25 mouse cellular contexts compared by ENCODE assay signal in the genomic region with DNA sequence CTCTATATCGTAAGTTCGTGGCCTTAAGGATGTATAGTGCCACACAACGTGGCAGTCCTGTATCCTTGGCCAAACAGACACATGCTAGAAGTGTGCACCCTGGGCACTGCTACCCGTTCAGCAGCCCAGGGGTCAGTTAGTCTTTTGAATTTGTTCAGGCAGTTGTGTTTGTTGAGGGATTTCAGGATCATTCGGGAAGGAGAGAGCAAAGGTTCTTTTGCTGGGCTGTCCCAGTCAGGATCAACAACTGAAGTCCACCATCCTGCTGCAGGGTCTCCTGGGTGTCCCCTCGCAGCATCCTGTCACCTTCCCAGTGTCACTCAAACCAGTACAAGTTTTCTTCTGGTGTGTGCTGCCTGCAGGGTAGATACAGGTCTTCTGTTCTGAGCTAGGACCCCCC.
"Had no signal": no experiment of that assay in that cellular context is flagged by ENCODE, and none has a peak within 500 bp of the region (broad histone marks: within the 10 kb centered on the region; RNA-seq: fewer than 3 reads in every experiment).

No protein-coding gene starts in this region.

- H3K27ac ChIP-seq: heart, embryonic 15.5 days; hindbrain, embryonic 10.5 days; hindbrain, embryonic 12.5 days; hindbrain, embryonic 14.5 days; intestine, embryonic 15.5 days; left cerebral cortex, adult 2 months; limb, embryonic 10.5 days; limb, embryonic 12.5 days; liver, embryonic 15.5 days had no signal

- H3K4me1 ChIP-seq: hindbrain, embryonic 12.5 days; limb, embryonic 10.5 days; limb, embryonic 12.5 days had no signal

- H3K9ac ChIP-seq: heart, embryonic 12.5 days; heart, embryonic 15.5 days; hindbrain, embryonic 12.5 days; hindbrain, embryonic 14.5 days; intestine, embryonic 15.5 days; limb, embryonic 12.5 days; liver, embryonic 15.5 days; liver, postnatal 0 days had no signal

- H3K9me3 ChIP-seq: heart, embryonic 12.5 days; heart, embryonic 15.5 days; hindbrain, embryonic 10.5 days; hindbrain, embryonic 12.5 days; intestine, embryonic 15.5 days; limb, embryonic 10.5 days; limb, embryonic 12.5 days; liver, embryonic 15.5 days had no signal

- H3K4me3 ChIP-seq: gastrocnemius, adult 2 months; heart, embryonic 12.5 days; heart, embryonic 15.5 days; hindbrain, embryonic 10.5 days; hindbrain, embryonic 12.5 days; intestine, embryonic 15.5 days; left cerebral cortex, adult 2 months; limb, embryonic 10.5 days; limb, embryonic 12.5 days; liver, embryonic 15.5 days had no signal

- H3K27me3 ChIP-seq: heart, embryonic 12.5 days; heart, embryonic 15.5 days; hindbrain, embryonic 12.5 days; intestine, embryonic 15.5 days; limb, embryonic 12.5 days; liver, embryonic 15.5 days had no signal

- H3K4me2 ChIP-seq: heart, embryonic 12.5 days; heart, embryonic 15.5 days; hindbrain, embryonic 12.5 days; hindbrain, embryonic 14.5 days; intestine, embryonic 15.5 days; limb, embryonic 12.5 days; liver, embryonic 11.5 days; liver, embryonic 15.5 days had no signal

- ATAC-seq: forebrain, embryonic 16.5 days; hindbrain, embryonic 16.5 days; inflammation-experienced regulatory T-cells, adult 6 months; liver, postnatal 0 days had no signal

- DNase-seq: gastrocnemius, adult 2 months; gastrocnemius, postnatal 10 days; gastrocnemius, postnatal 25 days; heart, adult 18-20 months; heart, postnatal 14 days; heart, postnatal 4 days; kidney, postnatal 10 days; kidney, postnatal 25 days; kidney, postnatal 4 days; layer of hippocampus, adult 9-11 months; liver, postnatal 0 days had no signal
